Mouse (Mus musculus) lung, embryonic 16.5 days (tissue): ENCODE measurements at regions not wholly inside any gene's neighbourhood (a gene's known extent, or its start where the extent isn't known, plus 50 kb on each side); places are given as distances from the start of the nearest gene placed in this dataset.

Source experiments
- ATAC-seq: fragments of 200-750 bp; cut with Nextera tagmentation; 2 replicates; pipeline ENCODE4 v1.8.0; 2017; ENCODE audit warnings: low read depth, mild to moderate bottlenecking, moderate library complexity
- H3K27ac ChIP-seq: fragments of 300-500 bp; sonication (generic); 2 replicates; pipeline ENCODE4 v1.5.1; 2014; ENCODE audit warnings: mild to moderate bottlenecking, control low read depth, low read length
- H3K27me3 ChIP-seq: fragments of 300-500 bp; sonication (generic); 2 replicates; pipeline ENCODE4 v1.6.1; 2014; ENCODE audit warnings: low read depth, low read length, mixed read lengths; ENCODE audit not compliant: control insufficient read depth, insufficient read depth
- H3K36me3 ChIP-seq: fragments of 300-500 bp; sonication (generic); 2 replicates; pipeline ENCODE4 v1.6.1; 2014; ENCODE audit warnings: low read length; ENCODE audit not compliant: control insufficient read depth, insufficient read depth
- H3K4me1 ChIP-seq: fragments of 300-500 bp; sonication (generic); replicated peaks from 2 replicates; pipeline ENCODE4 v1.6.1; 2014; ENCODE audit warnings: low read length, mixed read lengths; ENCODE audit not compliant: control insufficient read depth, insufficient read depth
- H3K4me2 ChIP-seq: fragments of 300-500 bp; sonication (generic); 2 replicates; pipeline ENCODE4 v1.6.1; 2014; ENCODE audit warnings: low read depth, low read length, control low read depth
- H3K4me3 ChIP-seq: fragments of 300-500 bp; sonication (generic); 2 replicates; pipeline ENCODE4 v1.5.1; 2014; ENCODE audit warnings: mild to moderate bottlenecking, low read length, control low read depth
- H3K9ac ChIP-seq: fragments of 300-500 bp; sonication (generic); 2 replicates; pipeline ENCODE4 v1.6.1; 2014; ENCODE audit warnings: low read length, control low read depth
- H3K9me3 ChIP-seq: fragments of 300-500 bp; sonication (generic); 2 replicates; pipeline ENCODE4 v1.6.1; 2016; ENCODE audit warnings: low read length; ENCODE audit not compliant: control insufficient read depth
- WGBS: fragments of 180-500 bp; shearing (Covaris S2); extraction: QIAGEN DNeasy Blood & Tissue Kit; methylation state at CpG from one replicate; pipeline ENCODE4 v1.1.7; 2014; 5-methylcytosine and 5-hydroxymethylcytosine counted together

DNA sequence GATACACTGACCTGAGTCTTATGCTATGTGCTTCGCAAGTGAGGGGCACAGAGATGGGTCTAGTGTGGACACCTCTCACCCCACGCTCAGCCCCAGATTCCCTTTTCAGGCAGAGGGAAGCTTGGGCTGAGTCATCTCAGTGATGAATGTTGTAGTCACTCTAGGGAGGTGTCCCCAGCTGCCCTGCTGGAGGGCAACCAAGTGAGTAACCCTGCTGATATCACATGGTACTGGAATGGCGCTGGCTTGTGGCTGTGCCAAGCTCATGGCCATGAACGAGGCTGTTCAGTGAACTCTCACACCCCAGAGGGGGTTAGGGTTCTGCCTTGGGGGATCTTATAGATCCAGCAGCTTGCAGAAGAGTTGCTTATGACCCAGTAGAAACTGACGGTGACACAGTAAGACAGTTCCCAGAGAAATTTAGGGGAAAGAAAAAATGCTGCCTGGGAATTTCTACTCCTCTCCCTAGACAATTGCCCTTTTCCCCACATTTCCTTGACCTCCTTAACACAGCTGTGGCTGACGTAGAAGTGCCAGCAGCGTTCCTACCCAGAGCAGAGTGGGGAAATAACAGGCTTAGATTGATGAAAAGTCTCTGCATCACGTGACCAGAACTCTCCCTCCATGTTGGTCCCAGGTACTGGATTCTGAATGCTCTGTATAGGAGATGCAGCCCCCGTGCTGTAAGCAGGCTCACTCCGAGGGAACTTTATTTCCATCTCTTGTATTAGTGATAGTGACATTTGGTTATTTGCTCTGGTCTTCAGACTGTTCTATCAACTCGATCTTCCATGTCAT, 107.6 kb upstream of the Dusp10 start:
- Histone ChIP-seq H3K27ac (no peak overlapping the region), H3K9ac (no peak overlapping the region), H3K9me3 (no peaks in the 10 kb centered on the region; the same call in 1 of the 2 replicates), H3K4me3 (no peak overlapping the region), H3K36me3 (no peaks in the 10 kb centered on the region), H3K4me2 (no peak overlapping the region), H3K4me1 (no peaks in the 10 kb centered on the region), H3K27me3 (no peaks in the 10 kb centered on the region)
- ATAC-seq, result no peak
- WGBS, result 62% methylated on average over 11 of the region's 11 CpGs

- 86% methylated on average over 3 of the region's 3 CpGs for WGBS
- Histone ChIP-seq H3K27me3 (no peaks in the 10 kb centered on the region), H3K9ac (no peak overlapping the region), H3K9me3 (no peaks in the 10 kb centered on the region), H3K27ac (no peak overlapping the region), H3K4me1 (no peaks in the 10 kb centered on the region), H3K36me3 (no peaks in the 10 kb centered on the region), H3K4me2 (no peak overlapping the region), H3K4me3 (no peak overlapping the region)
- ATAC-seq, result no peak
These were observed 95.4 kb upstream of the Dusp10 start for GRCm38 (mm10) chr1:183917656-183918055.

- no peak overlapping the region for H3K27ac ChIP-seq
- no peak overlapping the region for H3K4me2 ChIP-seq
- no peak for ATAC-seq
- no peak overlapping the region for H3K4me3 ChIP-seq
- no peak overlapping the region for H3K9ac ChIP-seq
- no peaks in the 10 kb centered on the region for H3K36me3 ChIP-seq
- no peaks in the 10 kb centered on the region for H3K4me1 ChIP-seq
- WGBS, result 57% methylated on average over 2 of the region's 2 CpGs
- no peaks in the 10 kb centered on the region for H3K9me3 ChIP-seq
- H3K27me3 ChIP-seq, result no peaks in the 10 kb centered on the region
These were observed 91.8 kb upstream of the Dusp10 start for GRCm38 (mm10) chr1:183921262-183921661.

GRCm38 (mm10) chr1:183928539-183928938, 84.6 kb upstream of the Dusp10 start:
- Histone ChIP-seq H3K27me3 (no peaks in the 10 kb centered on the region), H3K9me3 (no peaks in the 10 kb centered on the region), H3K9ac (no peak overlapping the region), H3K4me2 (no peak overlapping the region), H3K4me3 (no peak overlapping the region), H3K4me1 (no peaks in the 10 kb centered on the region; the same call in 1 of the 2 replicates), H3K27ac (no peak overlapping the region), H3K36me3 (no peaks in the 10 kb centered on the region)
- ATAC-seq, result no peak
- WGBS, result 63% methylated on average over 4 of the region's 4 CpGs

- WGBS, result 46% methylated on average over 4 of the region's 4 CpGs
- no peaks in the 10 kb centered on the region for H3K9me3 ChIP-seq
- no peak overlapping the region for H3K9ac ChIP-seq
- no peak overlapping the region for H3K4me2 ChIP-seq
- no peaks in the 10 kb centered on the region; the same call in 1 of the 2 replicates for H3K4me1 ChIP-seq
- no peaks in the 10 kb centered on the region for H3K27me3 ChIP-seq
- no peak overlapping the region for H3K4me3 ChIP-seq
- H3K27ac ChIP-seq, result no peak overlapping the region
- no peak for ATAC-seq
- no peaks in the 10 kb centered on the region for H3K36me3 ChIP-seq
These were observed 82.6 kb upstream of the Dusp10 start for GRCm38 (mm10) chr1:183930363-183930982.

GRCm38 (mm10) chr1:183931141-183931540, 82.0 kb upstream of the Dusp10 start:
- no peaks in the 10 kb centered on the region for H3K36me3 ChIP-seq
- no peak overlapping the region for H3K4me2 ChIP-seq
- no peaks in the 10 kb centered on the region for H3K27me3 ChIP-seq
- no peak for ATAC-seq
- H3K9me3 ChIP-seq, result no peaks in the 10 kb centered on the region
- WGBS, result 56% methylated on average over 3 of the region's 3 CpGs
- H3K9ac ChIP-seq, result no peak overlapping the region
- H3K27ac ChIP-seq, result no peak overlapping the region
- H3K4me3 ChIP-seq, result no peak overlapping the region
- H3K4me1 ChIP-seq, result no peaks in the 10 kb centered on the region; the same call in 1 of the 2 replicates

DNA sequence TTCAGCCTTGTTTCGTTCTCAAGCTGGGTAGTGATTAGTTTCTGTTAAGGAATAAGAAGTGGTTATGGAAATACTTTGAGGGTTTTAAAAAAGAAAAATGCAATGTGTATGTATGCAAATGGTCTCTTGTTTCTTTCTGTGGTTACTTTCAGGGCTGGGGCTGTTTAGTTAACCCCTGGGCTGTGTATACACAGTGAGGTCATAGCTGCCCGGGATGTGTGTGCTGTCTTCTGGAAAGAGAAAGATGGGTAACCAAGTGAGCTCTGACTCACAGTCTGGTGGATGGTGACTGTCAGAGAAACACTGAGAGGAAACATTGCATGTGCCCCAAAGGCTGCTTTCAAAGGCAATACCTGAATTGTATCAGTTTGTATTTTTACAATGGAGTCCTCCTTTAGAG, 79.3 kb upstream of the Dusp10 start:
- WGBS, result 42% methylated on average over 2 of the region's 2 CpGs
- no peak overlapping the region for H3K4me2 ChIP-seq
- no peak overlapping the region for H3K9ac ChIP-seq
- no peaks in the 10 kb centered on the region for H3K9me3 ChIP-seq
- no peaks in the 10 kb centered on the region for H3K36me3 ChIP-seq
- ATAC-seq, result no peak
- no peak overlapping the region for H3K4me3 ChIP-seq
- no peaks in the 10 kb centered on the region for H3K27me3 ChIP-seq
- no peaks in the 10 kb centered on the region; the same call in 1 of the 2 replicates for H3K4me1 ChIP-seq
- no peak overlapping the region for H3K27ac ChIP-seq

DNA sequence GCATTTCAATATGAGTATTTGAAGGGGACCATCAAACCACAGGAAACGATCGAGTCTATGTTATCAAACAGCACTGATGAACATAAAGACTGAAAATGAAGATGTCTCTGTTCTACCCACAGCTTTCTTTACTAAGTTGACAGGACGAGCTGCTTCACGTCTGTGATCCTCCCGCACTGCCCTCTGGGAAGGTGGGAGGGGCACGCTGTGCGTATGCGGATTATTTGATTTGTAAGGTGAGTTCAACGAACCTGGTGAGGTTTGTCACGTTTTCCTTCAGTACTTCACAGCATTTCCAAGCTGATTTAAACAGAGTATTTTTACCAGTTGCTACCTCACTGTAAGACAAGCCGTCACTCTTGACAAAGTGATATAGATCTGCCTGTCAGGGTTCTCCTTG, 75.9 kb upstream of the Dusp10 start:
- Histone ChIP-seq H3K9me3 (no peaks in the 10 kb centered on the region), H3K4me3 (no peak overlapping the region), H3K27ac (no peak overlapping the region), H3K27me3 (no peaks in the 10 kb centered on the region), H3K36me3 (no peaks in the 10 kb centered on the region), H3K4me2 (no peak overlapping the region), H3K9ac (no peak overlapping the region), H3K4me1 (no peaks in the 10 kb centered on the region)
- ATAC-seq, result no peak
- 87% methylated on average over 11 of the region's 11 CpGs for WGBS

GRCm38 (mm10) chr1:183938361-183938760, 74.7 kb upstream of the Dusp10 start:
- no peak overlapping the region for H3K27ac ChIP-seq
- no peaks in the 10 kb centered on the region for H3K9me3 ChIP-seq
- no peaks in the 10 kb centered on the region for H3K27me3 ChIP-seq
- no peak overlapping the region for H3K9ac ChIP-seq
- ATAC-seq, result no peak
- H3K4me1 ChIP-seq, result no peaks in the 10 kb centered on the region
- 58% methylated on average over 6 of the region's 6 CpGs for WGBS
- H3K36me3 ChIP-seq, result no peaks in the 10 kb centered on the region
- H3K4me2 ChIP-seq, result no peak overlapping the region
- H3K4me3 ChIP-seq, result no peak overlapping the region
